8 mouse cellular contexts compared by ENCODE assay signal in genomic region chr8:106336561-106336960, GRCm38 (mm10). TPM values are rescaled to one million over a fixed set of nuclear protein-coding genes. Genes with fewer than 3 reads are reported as not detected.
DNase-seq lines count a peak whose midpoint lies in the region; ATAC-seq and TF ChIP-seq lines count a peak whose summit lies in the region.

No protein-coding gene starts in this region.

- peaks cover 12% of the 10 kb centered on the region for H3K4me1 ChIP-seq in thymus, adult 2 months (replicated peaks; ENCODE audit: control insufficient read depth, insufficient read depth, low read length)
- H3K4me1 ChIP-seq in embryonic facial prominence, embryonic 13.5 days = peaks cover 19% of the 10 kb centered on the region; the same call in 1 of the 2 replicates
- H3K4me1 ChIP-seq in hindbrain, postnatal 0 days (ENCODE audit: insufficient read depth, low read length) = peaks cover 15% of the 10 kb centered on the region; the same call in 1 of the 2 replicates
- peaks cover 33% of the 10 kb centered on the region for H3K4me1 ChIP-seq in midbrain, embryonic 12.5 days
- no peaks in the 10 kb centered on the region for H3K4me1 ChIP-seq in stomach, postnatal 0 days (replicated peaks; ENCODE audit: control insufficient read depth, insufficient read depth)

- DNase-seq in thymus, adult 2 months = peak; percentile 4
- DNase-seq in thymus, postnatal 0 days (ENCODE audit: low spot score) = no peak
- peak; percentile 74 for DNase-seq in hindbrain, postnatal 0 days (ENCODE audit: low spot score)
- DNase-seq in stomach, postnatal 0 days (ENCODE audit: low spot score) = peak; percentile 49
- no peak for DNase-seq in kidney, postnatal 25 days
- DNase-seq in ovary, postnatal 10 days (ENCODE audit: low spot score) = no peak

- no peaks in the 10 kb centered on the region for H3K9me3 ChIP-seq in embryonic facial prominence, embryonic 13.5 days
- H3K9me3 ChIP-seq in hindbrain, postnatal 0 days (ENCODE audit: low read length) = no peaks in the 10 kb centered on the region
- no peaks in the 10 kb centered on the region for H3K9me3 ChIP-seq in midbrain, embryonic 12.5 days
- no peaks in the 10 kb centered on the region for H3K9me3 ChIP-seq in stomach, postnatal 0 days (ENCODE audit: control insufficient read depth, low read length)

- peak overlapping the region; percentile 64 for H3K4me2 ChIP-seq in embryonic facial prominence, embryonic 13.5 days
- peak overlapping the region; percentile 68 for H3K4me2 ChIP-seq in hindbrain, postnatal 0 days (ENCODE audit: low read depth, low read length)
- peak overlapping the region; percentile 79 for H3K4me2 ChIP-seq in midbrain, embryonic 12.5 days (replicated peaks)
- peak overlapping the region; percentile 62 for H3K4me2 ChIP-seq in stomach, postnatal 0 days (replicated peaks; ENCODE audit: low read depth)

- peak overlapping the region; percentile 44; the same call in 1 of the 2 replicates for H3K9ac ChIP-seq in embryonic facial prominence, embryonic 13.5 days
- H3K9ac ChIP-seq in hindbrain, postnatal 0 days (replicated peaks; ENCODE audit: low read length) = peak overlapping the region; percentile 80
- peak overlapping the region; percentile 81 for H3K9ac ChIP-seq in midbrain, embryonic 12.5 days (replicated peaks)
- H3K9ac ChIP-seq in stomach, postnatal 0 days (ENCODE audit: low read length) = peak overlapping the region; percentile 9; the same call in 1 of the 2 replicates

- no peaks in the 10 kb centered on the region for H3K36me3 ChIP-seq in thymus, adult 2 months (ENCODE audit: control insufficient read depth, insufficient read depth, low read length)
- H3K36me3 ChIP-seq in embryonic facial prominence, embryonic 13.5 days = no peaks in the 10 kb centered on the region
- H3K36me3 ChIP-seq in hindbrain, postnatal 0 days (ENCODE audit: insufficient read depth, low read length) = no peaks in the 10 kb centered on the region
- no peaks in the 10 kb centered on the region for H3K36me3 ChIP-seq in midbrain, embryonic 12.5 days
- no peaks in the 10 kb centered on the region for H3K36me3 ChIP-seq in stomach, postnatal 0 days (ENCODE audit: control insufficient read depth, insufficient read depth, low read length)

- no peak for TF ChIP-seq CTCF in thymus, adult 2 months (IDR thresholded peaks at IDR 0.05; ENCODE audit: borderline replicate concordance, control insufficient read depth, extremely low read depth, insufficient read depth, low read length, poor library complexity)
- TF ChIP-seq CTCF in hindbrain, postnatal 0 days (IDR thresholded peaks at IDR 0.05; ENCODE audit: low read depth) = no peak
- no peak for TF ChIP-seq CTCF in stomach, postnatal 0 days (IDR thresholded peaks at IDR 0.05; ENCODE audit: low read depth)

- TF ChIP-seq POLR2A in thymus, adult 2 months (IDR thresholded peaks at IDR 0.05; ENCODE audit: control insufficient read depth, extremely low read depth, insufficient read depth, low read length, poor library complexity) = no peak

- H3K4me3 ChIP-seq in thymus, adult 2 months (ENCODE audit: control insufficient read depth, insufficient read depth, low read length) = no peak overlapping the region
- H3K4me3 ChIP-seq in embryonic facial prominence, embryonic 13.5 days = peak overlapping the region; percentile 48
- H3K4me3 ChIP-seq in hindbrain, postnatal 0 days (ENCODE audit: low read length) = peak overlapping the region; percentile 71
- peak overlapping the region; percentile 70 for H3K4me3 ChIP-seq in midbrain, embryonic 12.5 days
- H3K4me3 ChIP-seq in stomach, postnatal 0 days (ENCODE audit: low read depth, low read length) = peak overlapping the region; percentile 39

- no peak for ATAC-seq in embryonic facial prominence, embryonic 13.5 days (ENCODE audit: insufficient number of reproducible peaks, insufficient read depth, low FRiP score, low TSS enrichment, low read depth)
- ATAC-seq in hindbrain, postnatal 0 days = peak; percentile 18
- ATAC-seq in midbrain, embryonic 12.5 days (ENCODE audit: low FRiP score, low read depth) = peak; percentile 1; the same call in 1 of the 2 replicates
- no peak for ATAC-seq in stomach, postnatal 0 days (ENCODE audit: low FRiP score, low TSS enrichment)

- no peak overlapping the region for H3K27ac ChIP-seq in thymus, adult 2 months (ENCODE audit: control insufficient read depth, insufficient read depth, low read length)
- no peak overlapping the region for H3K27ac ChIP-seq in embryonic facial prominence, embryonic 13.5 days
- peak overlapping the region; percentile 82 for H3K27ac ChIP-seq in hindbrain, postnatal 0 days
- peak overlapping the region; percentile 78 for H3K27ac ChIP-seq in midbrain, embryonic 12.5 days (replicated peaks)
- no peak overlapping the region for H3K27ac ChIP-seq in stomach, postnatal 0 days (replicated peaks)

- H3K27me3 ChIP-seq in thymus, adult 2 months (ENCODE audit: control insufficient read depth, insufficient read depth, low read length) = peaks cover 2% of the 10 kb centered on the region; the same call in 1 of the 2 replicates
- H3K27me3 ChIP-seq in embryonic facial prominence, embryonic 13.5 days = peaks cover 39% of the 10 kb centered on the region
- H3K27me3 ChIP-seq in hindbrain, postnatal 0 days (ENCODE audit: insufficient read depth, low read length) = no peaks in the 10 kb centered on the region
- peaks cover 25% of the 10 kb centered on the region for H3K27me3 ChIP-seq in midbrain, embryonic 12.5 days
- no peaks in the 10 kb centered on the region for H3K27me3 ChIP-seq in stomach, postnatal 0 days (ENCODE audit: control insufficient read depth, insufficient read depth, low read length)

- TF ChIP-seq EP300 in stomach, postnatal 0 days (optimal IDR thresholded peaks at IDR 0.05) = no peak

- 14% methylated on average over 41 of the region's 41 CpGs for WGBS in thymus, adult 2 months
- 2% methylated on average over 41 of the region's 41 CpGs for WGBS in embryonic facial prominence, embryonic 13.5 days
- WGBS in hindbrain, postnatal 0 days = under 1% methylated on average over 34 of the region's 41 CpGs
- under 1% methylated on average over 40 of the region's 41 CpGs for WGBS in midbrain, embryonic 12.5 days
- 3% methylated on average over 39 of the region's 41 CpGs for WGBS in stomach, postnatal 0 days

RNA-seq across cellular contexts. Expression of gene Smpd3, which starts 1.2 kb away (rescaled TPM):
- polyA plus RNA-seq in thymus, adult 2 months (2012; rRNA removed) = 3.6 and 3.8 TPM in 2 replicates
- polyA plus RNA-seq in thymus, postnatal 0 days (2015; fragmentation: Nextera tagmentation; extraction: Ambion mirVana) = 1.1 and 1.5 TPM in 2 replicates
- polyA plus RNA-seq in embryonic facial prominence, embryonic 13.5 days (2015; fragmentation: Nextera tagmentation; extraction: Ambion mirVana) = 13.0 and 19.5 TPM in 2 replicates
- total RNA-seq in hindbrain, postnatal 0 days (2014; rRNA removed) = 88.3 and 96.1 TPM in 2 replicates
- polyA plus RNA-seq in hindbrain, postnatal 0 days (2015; fragmentation: Nextera tagmentation; extraction: Ambion mirVana) = 51.6 and 58.2 TPM in 2 replicates
- polyA plus RNA-seq in midbrain, embryonic 12.5 days (2016; fragmentation: Nextera tagmentation; extraction: Ambion mirVana) = 26.3 and 28.6 TPM in 2 replicates
- polyA plus RNA-seq in stomach, postnatal 0 days (2015; fragmentation: Nextera tagmentation; extraction: Ambion mirVana) = 47.6 and 47.7 TPM in 2 replicates

Comparison
In these comparisons a context has a peak if more than half of its experiments do, and no peak if none do; other contexts are left out.
1. DNase-seq: peak in thymus, adult 2 months (single experiment), hindbrain, postnatal 0 days (single experiment) and stomach, postnatal 0 days (single experiment); none in thymus, postnatal 0 days (single experiment), kidney, postnatal 25 days (0 of 2) and ovary, postnatal 10 days (single experiment).
2. H3K27ac ChIP-seq: peak in hindbrain, postnatal 0 days (single experiment) and midbrain, embryonic 12.5 days (single experiment); none in thymus, adult 2 months (single experiment), embryonic facial prominence, embryonic 13.5 days (single experiment) and stomach, postnatal 0 days (single experiment).
3. ATAC-seq: peak in hindbrain, postnatal 0 days (single experiment) and midbrain, embryonic 12.5 days (single experiment); none in embryonic facial prominence, embryonic 13.5 days (single experiment) and stomach, postnatal 0 days (single experiment).
4. H3K9ac ChIP-seq: peak in every context shown above with its lines; median percentile 81 in midbrain, embryonic 12.5 days; 80 in hindbrain, postnatal 0 days; 44 in embryonic facial prominence, embryonic 13.5 days; 9 in stomach, postnatal 0 days.
5. Peak in every context shown above with its lines, with median percentiles within 50 percentile points of each other: H3K4me2 ChIP-seq.